Mouse (Mus musculus) brain, embryonic 14.5 days (tissue): ENCODE results near the gene Olfr502.

ENCODE experiments used
- CTCF ChIP-seq: fragments of 200-500 bp; IDR thresholded peaks from 2 replicates; pipeline ENCODE4 v1.5.1; 2012; ENCODE audit warnings: inconsistent platforms, mild to moderate bottlenecking, moderate library complexity, borderline replicate concordance; ENCODE audit not compliant: insufficient read depth, insufficient read length; ENCODE audit errors: extremely low read depth
- POLR2A ChIP-seq: fragments of 200-500 bp; IDR thresholded peaks from 2 replicates; pipeline ENCODE4 v1.6.1; 2012; ENCODE audit warnings: mild to moderate bottlenecking, inconsistent platforms, borderline replicate concordance; ENCODE audit not compliant: poor library complexity, insufficient read depth, insufficient read length, severe bottlenecking; ENCODE audit errors: extremely low read depth

DNA sequence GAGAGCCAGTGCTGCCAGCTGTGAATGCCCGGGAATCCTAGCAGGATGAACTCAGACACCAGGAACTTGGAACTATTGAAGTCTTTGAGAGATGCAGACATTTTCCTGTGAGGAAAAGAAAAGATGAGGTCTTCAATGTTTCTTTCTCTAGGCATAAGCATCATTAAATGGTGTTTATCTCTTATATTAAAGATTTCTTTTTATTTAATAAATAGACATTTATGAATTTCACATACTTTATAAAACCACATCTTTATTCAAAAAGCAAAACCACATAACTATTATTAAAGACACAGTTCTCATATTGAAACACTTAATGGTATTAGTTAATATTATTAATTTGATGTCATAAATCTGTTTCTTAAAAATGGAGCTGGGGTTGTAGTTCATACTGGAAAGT is 40.8 kb upstream of the Olfr502 start, which contains the start of gene Olfr504:
- TF ChIP-seq CTCF (no peak), POLR2A (no peak)
